Mouse (Mus musculus): ENCODE results near the gene Muc13.

Muc13 gene

GRCm38 (mm10) chr16:33793846-33794791 is at the start of gene Muc13:
Gene Muc13, plus strand, starts transcription at chr16:33794037.
- in situ Hi-C loops (cut with MboI; ENCODE audit: low sequenced_read_pairs) = no loop called here

GRCm38 (mm10) chr16:33744622-33745419 is 49.0 kb upstream of the Muc13 start:
- in situ Hi-C loops (cut with MboI; ENCODE audit: low sequenced_read_pairs) = no loop called here

DNA sequence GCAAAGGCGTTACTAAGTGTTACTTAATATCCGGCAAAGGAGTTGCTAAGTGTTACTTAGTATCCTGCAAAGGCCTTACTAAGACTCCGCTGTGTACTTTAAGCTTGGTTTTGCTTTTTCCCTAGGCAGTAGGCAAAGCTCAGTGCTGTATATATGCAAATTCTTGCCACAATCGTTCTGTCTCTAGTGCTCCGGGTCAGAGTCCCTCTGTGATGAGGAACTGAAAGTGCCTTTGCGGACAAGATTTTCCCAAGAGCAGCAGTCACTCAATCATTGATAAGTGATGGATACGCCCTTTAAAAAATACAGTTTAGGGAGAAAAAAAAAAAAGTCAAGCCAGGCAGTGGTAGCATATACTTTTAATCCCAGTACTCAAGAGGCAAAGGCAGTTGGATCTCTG is 48.4 kb upstream of the Muc13 start:
- in situ Hi-C loops (cut with MboI; ENCODE audit: low sequenced_read_pairs) = no loop called here

DNA sequence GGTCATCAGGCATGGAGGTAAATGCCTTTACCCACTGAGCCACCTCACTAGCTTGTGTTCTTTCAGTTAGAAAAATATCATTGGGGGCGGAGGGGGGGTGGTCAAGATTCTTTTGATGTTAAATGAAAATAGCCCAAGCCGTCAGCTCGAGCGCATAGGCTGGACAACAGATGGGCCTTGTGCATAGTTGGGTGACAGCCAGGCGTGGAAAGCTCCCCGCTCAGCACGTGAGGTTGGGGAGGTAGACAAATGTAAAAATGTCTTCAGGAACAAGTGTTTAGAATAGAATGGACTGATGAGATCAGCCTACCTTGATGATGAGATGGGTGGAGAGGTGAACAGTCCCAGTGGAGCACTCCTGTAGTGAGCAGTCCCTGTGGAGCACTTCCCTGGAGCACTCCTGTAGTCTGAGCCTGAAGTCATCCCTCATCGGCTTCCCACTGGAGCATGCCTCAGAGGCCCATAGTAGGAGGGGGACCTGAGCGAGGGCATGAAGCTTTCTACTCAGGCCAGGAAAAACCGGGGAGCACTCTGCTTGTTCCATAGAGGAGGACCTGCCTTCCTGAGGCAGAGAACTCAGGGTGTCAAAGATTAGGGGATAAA is 47.7 kb upstream of the Muc13 start:
- in situ Hi-C loops (cut with MboI; ENCODE audit: low sequenced_read_pairs) = no loop called here

DNA sequence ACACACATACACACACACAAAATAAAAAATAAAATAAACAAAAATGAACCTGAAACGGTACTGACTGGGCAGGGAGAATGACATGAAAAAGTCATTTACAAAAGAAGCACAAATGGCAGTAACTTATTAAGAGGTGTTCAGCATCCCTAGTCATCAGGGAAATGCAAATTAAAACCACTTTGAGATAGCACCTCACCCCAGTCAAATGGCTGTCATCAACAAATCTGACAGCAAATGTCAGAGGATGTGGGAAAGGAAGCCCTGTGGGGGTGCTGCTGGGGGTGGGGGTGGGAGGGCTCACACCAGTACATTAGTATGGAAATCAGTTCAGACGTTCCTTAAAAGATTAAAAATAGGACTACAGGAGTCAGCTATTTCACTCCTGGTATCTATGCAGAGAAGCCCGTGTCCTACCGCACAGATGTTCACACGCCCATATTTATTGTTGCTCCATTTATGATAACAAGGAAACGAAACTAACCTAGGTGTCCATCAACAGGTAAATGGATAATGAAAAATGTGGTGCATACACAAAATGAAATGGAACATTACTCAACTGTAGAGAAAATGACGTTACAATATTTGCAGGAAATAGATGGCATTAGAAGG is 46.4 kb upstream of the Muc13 start:
- in situ Hi-C loops (cut with MboI; ENCODE audit: low sequenced_read_pairs) = no loop called here

DNA sequence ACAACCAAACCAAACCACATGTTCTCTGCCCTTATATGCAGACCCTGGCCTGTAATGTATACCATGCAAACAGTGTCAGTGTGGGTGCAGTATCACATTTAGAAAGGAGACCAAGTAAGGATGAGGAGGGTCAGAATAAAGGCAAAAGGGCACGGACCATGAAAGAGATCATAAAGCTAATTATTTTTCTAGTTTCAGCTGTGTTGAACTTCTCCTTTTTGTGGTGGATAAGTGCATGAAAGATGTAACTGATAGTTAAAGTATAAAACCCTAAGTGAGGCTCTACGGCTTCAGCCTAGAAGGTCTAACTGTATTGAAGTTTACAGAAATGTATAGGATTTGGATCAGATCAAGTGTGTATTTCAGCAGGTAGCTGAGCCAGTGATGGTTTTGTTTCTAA is 45.8 kb upstream of the Muc13 start:
- in situ Hi-C loops (cut with MboI; ENCODE audit: low sequenced_read_pairs) = no loop called here

GRCm38 (mm10) chr16:33751152-33751551 is 42.7 kb upstream of the Muc13 start:
- in situ Hi-C loops (cut with MboI; ENCODE audit: low sequenced_read_pairs) = no loop called here

- in situ Hi-C loops (cut with MboI; ENCODE audit: low sequenced_read_pairs) = no loop called here
Measured at GRCm38 (mm10) chr16:33751590-33751989, 42.2 kb upstream of the Muc13 start.

DNA sequence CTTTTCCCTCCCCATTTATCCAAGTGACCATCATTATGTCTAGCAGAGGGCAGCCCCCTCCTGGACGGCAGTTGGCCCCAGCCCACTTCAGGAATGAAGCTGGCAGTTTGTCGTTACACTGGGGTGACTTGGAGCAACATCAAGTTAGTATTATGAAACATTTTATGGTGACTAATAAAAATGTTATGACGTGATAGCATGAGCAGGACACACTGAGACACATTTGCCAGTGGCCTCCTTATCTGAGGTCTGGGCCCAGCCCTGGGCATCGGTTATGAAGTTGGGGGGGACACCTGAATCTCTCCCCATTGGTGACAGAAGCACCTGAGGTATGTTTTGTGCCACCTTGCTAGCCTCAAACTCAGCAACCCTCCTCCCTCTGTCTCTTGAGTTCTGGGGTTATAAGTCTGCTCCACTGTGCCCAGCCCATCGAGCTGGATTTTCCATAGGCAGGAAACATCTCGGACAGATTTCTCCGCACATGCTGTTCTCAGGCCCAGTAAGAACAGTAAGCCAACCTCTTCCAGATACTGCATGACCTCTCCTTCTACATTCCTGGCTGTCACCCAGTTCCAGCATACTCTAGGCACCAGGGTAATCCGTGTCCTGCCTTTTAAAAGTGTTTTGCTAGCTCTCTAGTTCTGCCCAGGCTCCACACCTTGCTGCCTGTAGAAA is 40.8 kb upstream of the Muc13 start:
- in situ Hi-C loops (cut with MboI; ENCODE audit: low sequenced_read_pairs) = no loop called here

- in situ Hi-C loops (cut with MboI; ENCODE audit: low sequenced_read_pairs) = no loop called here
Measured at GRCm38 (mm10) chr16:33755293-33755692, 38.5 kb upstream of the Muc13 start.

DNA sequence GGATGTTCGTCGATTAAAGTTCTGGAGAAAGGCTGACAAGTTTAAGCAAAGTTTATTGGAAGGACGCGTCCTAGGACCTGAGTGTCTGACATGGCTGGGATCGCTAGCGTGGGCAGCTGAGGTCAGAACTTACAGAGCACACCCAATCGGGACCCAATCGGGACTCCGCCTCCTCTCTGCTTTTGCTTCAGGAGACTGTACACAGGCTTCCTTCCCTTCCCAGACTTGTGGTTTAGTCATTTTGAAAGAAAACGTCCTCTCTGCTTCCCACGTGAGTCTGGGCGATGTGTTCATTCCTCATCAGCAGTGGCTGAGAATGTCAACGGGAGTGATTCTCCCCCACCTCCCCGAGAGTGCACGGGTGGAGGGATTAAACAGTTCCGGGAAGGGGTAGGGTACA is 37.9 kb upstream of the Muc13 start:
- in situ Hi-C loops (cut with MboI; ENCODE audit: low sequenced_read_pairs) = no loop called here

GRCm38 (mm10) chr16:33756396-33756795 is 37.4 kb upstream of the Muc13 start:
- in situ Hi-C loops (cut with MboI; ENCODE audit: low sequenced_read_pairs) = no loop called here

DNA sequence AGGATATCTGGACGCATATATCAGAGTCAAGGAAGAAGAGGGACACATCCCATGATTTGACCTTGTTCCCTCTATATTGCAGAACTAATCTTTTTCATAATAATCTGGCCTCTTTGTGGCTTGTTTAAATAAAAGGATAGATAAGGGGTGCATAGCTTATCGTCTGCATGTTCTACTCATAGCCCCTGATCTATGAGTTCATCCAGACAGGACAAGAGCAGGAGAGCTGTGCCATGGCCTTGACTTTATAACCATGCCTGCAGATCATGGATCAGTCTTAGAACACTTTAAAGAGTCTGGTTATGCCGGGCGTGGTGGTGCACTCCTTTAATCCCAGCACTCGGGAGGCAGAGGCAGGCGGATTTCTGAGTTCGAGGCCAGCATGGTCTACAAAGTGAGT is 34.6 kb upstream of the Muc13 start:
- in situ Hi-C loops (cut with MboI; ENCODE audit: low sequenced_read_pairs) = no loop called here

GRCm38 (mm10) chr16:33760542-33760941 is 33.3 kb upstream of the Muc13 start:
- in situ Hi-C loops (cut with MboI; ENCODE audit: low sequenced_read_pairs) = no loop called here

GRCm38 (mm10) chr16:33760996-33761395 is 32.8 kb upstream of the Muc13 start:
- in situ Hi-C loops (cut with MboI; ENCODE audit: low sequenced_read_pairs) = no loop called here

GRCm38 (mm10) chr16:33764501-33765193 is 29.2 kb upstream of the Muc13 start:
- in situ Hi-C loops (cut with MboI; ENCODE audit: low sequenced_read_pairs) = no loop called here

DNA sequence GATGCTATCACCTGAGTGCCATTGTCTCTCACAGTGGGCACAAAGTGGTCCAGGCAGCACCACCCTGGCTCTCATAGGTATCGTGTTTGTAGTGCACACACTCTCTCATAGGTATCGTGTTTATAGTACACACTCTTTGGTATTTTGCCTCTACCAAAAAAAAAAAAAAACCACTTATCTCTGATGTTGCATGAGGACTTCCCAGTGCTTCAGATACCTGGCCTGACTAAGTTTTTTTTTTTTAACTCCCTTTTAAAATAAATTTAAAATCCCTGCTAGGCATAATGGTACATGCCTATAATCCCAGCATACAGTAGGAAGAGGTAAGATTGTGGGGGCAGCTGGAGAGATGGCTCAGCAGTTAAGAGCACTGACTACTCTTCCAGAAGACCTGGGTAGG is 28.4 kb upstream of the Muc13 start:
- in situ Hi-C loops (cut with MboI; ENCODE audit: low sequenced_read_pairs) = no loop called here

DNA sequence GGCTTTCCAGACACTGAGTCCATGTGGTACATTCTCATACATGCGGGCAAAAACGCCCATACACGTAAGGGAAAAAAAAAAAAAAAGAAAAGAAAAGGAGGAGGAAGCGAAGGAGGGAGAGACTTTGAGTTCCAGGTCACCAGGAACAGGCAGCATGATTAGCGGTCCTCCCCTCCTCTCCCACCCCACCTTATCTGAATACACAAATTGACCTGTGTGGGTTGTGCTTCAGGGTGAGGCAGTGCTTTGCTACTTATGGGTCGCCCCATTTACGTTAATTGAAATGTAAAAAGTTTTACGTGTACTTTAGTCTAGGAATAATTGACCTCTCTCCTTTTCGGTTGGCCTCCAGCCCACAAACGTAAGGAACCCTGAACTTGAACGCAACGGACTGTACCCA is 27.5 kb upstream of the Muc13 start:
- in situ Hi-C loops (cut with MboI; ENCODE audit: low sequenced_read_pairs) = no loop called here

GRCm38 (mm10) chr16:33766757-33767156 is 27.1 kb upstream of the Muc13 start:
- in situ Hi-C loops (cut with MboI; ENCODE audit: low sequenced_read_pairs) = no loop called here

Data from CH12F3 (cell line).